Mouse (Mus musculus) MEL (cell line): ENCODE results near the gene Slit1. TPM values are rescaled to one million over a fixed set of nuclear protein-coding genes. Genes with fewer than 3 reads are reported as not detected.

Experiments used
- DNase-seq: peaks from one replicate; pipeline ENCODE4 v3.0.0; 2011; ENCODE audit warnings: low read depth, low spot score
- H3K27ac ChIP-seq: 2 replicates; pipeline ENCODE4 v1.5.1; 2012; ENCODE audit warnings: low read depth, mild to moderate bottlenecking, control low read depth, low read length, moderate library complexity; ENCODE audit not compliant: control insufficient read depth
- H3K27me3 ChIP-seq, 2 experiments: fragments of 150-350 bp in 1 of 2; sonication (generic) in 1 of 2; 2 replicates each; pipeline ENCODE4 v1.6.1; 2012; ENCODE audit warnings: low read length in 2 of 2, mild to moderate bottlenecking in 2 of 2, improper control_type of control experiment in 1 of 2, moderate library complexity in 1 of 2; ENCODE audit not compliant: insufficient read depth in 2 of 2, control insufficient read depth in 1 of 2
- H3K36me3 ChIP-seq, 2 experiments: 2 replicates each; pipeline ENCODE4 v1.6.1; 2012 to 2014; ENCODE audit warnings: low read length in 2 of 2, improper control_type of control experiment in 1 of 2, inconsistent platforms in 1 of 2, mild to moderate bottlenecking in 1 of 2; ENCODE audit not compliant: insufficient read depth in 2 of 2, control insufficient read depth in 1 of 2
- H3K4me1 ChIP-seq, 2 experiments: fragments of 150-350 bp in 1 of 2; sonication (generic) in 1 of 2; 2 replicates each; pipeline ENCODE4 v1.6.1; 2012; ENCODE audit warnings: low read length in 2 of 2, improper control_type of control experiment in 1 of 2, mild to moderate bottlenecking in 1 of 2; ENCODE audit not compliant: insufficient read depth in 2 of 2, control insufficient read depth in 1 of 2
- H3K4me3 ChIP-seq, 2 experiments: fragments of 150-350 bp in 1 of 2; sonication (generic) in 1 of 2; 2 replicates each; pipeline ENCODE4 v1.5.1; 2012; ENCODE audit warnings: low read depth in 2 of 2, low read length in 2 of 2, mild to moderate bottlenecking in 2 of 2, moderate library complexity in 2 of 2, control low read depth in 1 of 2, improper control_type of control experiment in 1 of 2; ENCODE audit not compliant: control insufficient read depth in 1 of 2, insufficient read depth in 1 of 2
- H3K79me2 ChIP-seq: 2 replicates; pipeline ENCODE4 v1.6.1; 2012; ENCODE audit warnings: mild to moderate bottlenecking, low read length, moderate library complexity; ENCODE audit not compliant: control insufficient read depth, poor library complexity, insufficient read depth
- H3K9ac ChIP-seq: 2 replicates; pipeline ENCODE4 v1.6.1; 2012; ENCODE audit warnings: low read depth, mild to moderate bottlenecking, control low read depth, low read length, moderate library complexity; ENCODE audit not compliant: control insufficient read depth, poor library complexity, severe bottlenecking
- H3K9me3 ChIP-seq: fragments of 150-350 bp; sonication (generic); replicated peaks from 2 replicates; pipeline ENCODE4 v1.6.1; 2012; ENCODE audit warnings: mild to moderate bottlenecking, low read length, improper control_type of control experiment, moderate library complexity; ENCODE audit not compliant: insufficient read depth
- CHD1 ChIP-seq: IDR thresholded peaks from 2 replicates; pipeline ENCODE4 v1.6.1; 2012; ENCODE audit warnings: low read depth, mild to moderate bottlenecking, inconsistent platforms, low read length, improper control_type of control experiment
- E2F4 ChIP-seq: IDR thresholded peaks from 2 replicates; pipeline ENCODE4 v1.6.1; 2011; ENCODE audit warnings: low read depth, low read length, improper control_type of control experiment, borderline replicate concordance
- ELF1 ChIP-seq: IDR thresholded peaks from 2 replicates; pipeline ENCODE4 v1.6.1; 2014; ENCODE audit warnings: low read depth, mild to moderate bottlenecking, inconsistent platforms, low read length, improper control_type of control experiment, moderate library complexity
- EP300 ChIP-seq, 2 experiments: IDR thresholded peaks; 2 replicates each; pipeline ENCODE4 v1.6.1; 2011; ENCODE audit warnings: improper control_type of control experiment in 2 of 2, low read length in 2 of 2, low read depth in 1 of 2, mild to moderate bottlenecking in 1 of 2
- GABPA ChIP-seq: IDR thresholded peaks from 2 replicates; pipeline ENCODE4 v1.6.1; 2012; ENCODE audit warnings: low read depth, mild to moderate bottlenecking, inconsistent platforms, low read length, improper control_type of control experiment, moderate library complexity
- GATA1 ChIP-seq: IDR thresholded peaks from 2 replicates; pipeline ENCODE4 v1.6.1; 2011; ENCODE audit warnings: low read depth, low read length, improper control_type of control experiment
- KAT2A ChIP-seq: conservative IDR thresholded peaks from 2 replicates; pipeline ENCODE4 v1.6.1; 2012; ENCODE audit warnings: low read depth, low read length, improper control_type of control experiment, inconsistent platforms
- MAX ChIP-seq: IDR thresholded peaks from 2 replicates; pipeline ENCODE4 v1.6.1; 2011; ENCODE audit warnings: low read length, improper control_type of control experiment
- MAZ ChIP-seq: IDR thresholded peaks from 2 replicates; pipeline ENCODE4 v1.6.1; 2012; ENCODE audit warnings: low read depth, mild to moderate bottlenecking, inconsistent platforms, low read length, improper control_type of control experiment
- MEF2A ChIP-seq: IDR thresholded peaks from 2 replicates; pipeline ENCODE4 v1.6.1; 2014; ENCODE audit warnings: low read depth, mild to moderate bottlenecking, inconsistent platforms, low read length, improper control_type of control experiment; ENCODE audit not compliant: poor library complexity, insufficient replicate concordance, severe bottlenecking; ENCODE audit errors: extremely low read depth
- MYC ChIP-seq: IDR thresholded peaks from 2 replicates; pipeline ENCODE4 v1.6.1; 2011; ENCODE audit warnings: low read depth, mild to moderate bottlenecking, low read length, improper control_type of control experiment, moderate library complexity
- NRF1 ChIP-seq: IDR thresholded peaks from 2 replicates; pipeline ENCODE4 v1.6.1; 2014; ENCODE audit warnings: low read depth, mild to moderate bottlenecking, inconsistent platforms, low read length, improper control_type of control experiment, moderate library complexity; ENCODE audit not compliant: poor library complexity, insufficient read depth, severe bottlenecking
- POLR2A ChIP-seq, 2 experiments: IDR thresholded peaks; 2 replicates each; pipeline ENCODE4 v1.6.1; 2011 to 2012; ENCODE audit warnings: low read length in 2 of 2, mild to moderate bottlenecking in 2 of 2, control low read depth in 1 of 2, improper control_type of control experiment in 1 of 2, low read depth in 1 of 2, moderate library complexity in 1 of 2; ENCODE audit not compliant: control insufficient read depth in 1 of 2, insufficient read depth in 1 of 2, poor library complexity in 1 of 2
- POLR2AphosphoS5 ChIP-seq: IDR thresholded peaks from 2 replicates; pipeline ENCODE4 v1.6.1; 2012; ENCODE audit warnings: low read depth, borderline replicate concordance, mild to moderate bottlenecking, inconsistent platforms, low read length, moderate library complexity, mixed read lengths
- RAD21 ChIP-seq: IDR thresholded peaks from 2 replicates; pipeline ENCODE4 v1.6.1; 2011; ENCODE audit warnings: mild to moderate bottlenecking, low read depth, low read length, improper control_type of control experiment
- SIN3A ChIP-seq: IDR thresholded peaks from 2 replicates; pipeline ENCODE4 v1.6.1; 2012; ENCODE audit warnings: low read length, improper control_type of control experiment, inconsistent platforms
- SMC3 ChIP-seq: IDR thresholded peaks from 2 replicates; pipeline ENCODE4 v1.6.1; 2011; ENCODE audit warnings: low read depth, low read length, improper control_type of control experiment
- TAL1 ChIP-seq: IDR thresholded peaks from 2 replicates; pipeline ENCODE4 v1.6.1; 2012; ENCODE audit warnings: mild to moderate bottlenecking, inconsistent platforms, low read length, moderate library complexity, mixed read lengths
- TBP ChIP-seq: IDR thresholded peaks from 2 replicates; pipeline ENCODE4 v1.8.0; 2011; ENCODE audit warnings: low read depth, low read length, improper control_type of control experiment
- TCF12 ChIP-seq: IDR thresholded peaks from 2 replicates; pipeline ENCODE4 v1.6.1; 2014; ENCODE audit warnings: low read depth, mild to moderate bottlenecking, inconsistent platforms, low read length, improper control_type of control experiment, moderate library complexity
- USF1 ChIP-seq: IDR thresholded peaks from 2 replicates; pipeline ENCODE4 v1.6.1; 2014; ENCODE audit warnings: low read depth, mild to moderate bottlenecking, inconsistent platforms, low read length, improper control_type of control experiment, moderate library complexity
- USF2 ChIP-seq, 2 experiments: IDR thresholded peaks; 2 replicates each; pipeline ENCODE4 v1.6.1; 2011 to 2012; ENCODE audit warnings: improper control_type of control experiment in 2 of 2, low read length in 2 of 2, borderline replicate concordance in 1 of 2, inconsistent platforms in 1 of 2, low read depth in 1 of 2, mild to moderate bottlenecking in 1 of 2; ENCODE audit not compliant: insufficient read depth in 1 of 2
- ZKSCAN1 ChIP-seq: IDR thresholded peaks from 2 replicates; pipeline ENCODE4 v1.6.1; 2012; ENCODE audit warnings: low read depth, mild to moderate bottlenecking, inconsistent platforms, low read length, improper control_type of control experiment, moderate library complexity
- polyA plus RNA-seq, 2 experiments: library from polyadenylated mRNA; stranded (reverse) in 1 of 2; unstranded in 1 of 2; fragments of >175 nt in 1 of 2; fragments of >200 nt in 1 of 2; gene quantifications; 2 replicates each; pipeline versions ENCODE4 v1.2.1 to v1.2.4; 2012; ENCODE audit warnings: low replicate concordance in 2 of 2, low read depth in 1 of 2; ENCODE audit not compliant: insufficient read length in 2 of 2, insufficient read depth in 1 of 2, missing spikeins in 1 of 2
- total RNA-seq: library from RNA; depleted of rRNA; stranded (reverse); fragments of 300-350 nt; gene quantifications from 2 replicates; pipeline ENCODE4 v1.2.3, GENCODE M21; 2012

Slit1 gene
- total and polyA plus RNA-seq, 3 experiments, result 0.04 TPM; not detected in 1

GRCm38 (mm10) chr19:41581706-41582420 lies 161.6 kb downstream of the Slit1 start, which contains the start of gene Gm340:
Gm340 (plus strand) TSS chr19:41582370.
- no peak for DNase-seq
- Histone ChIP-seq H3K27ac (no peak within 1 kb of the TSS), H3K9ac (no peak within 1 kb of the TSS), H3K4me3 (no peak within 1 kb of the TSS), H3K27me3 (no peaks in the 10 kb centered on the region), H3K4me1 (no peaks in the 10 kb centered on the region), H3K9me3 (no peaks in the 10 kb centered on the region), H3K79me2 (no peaks in the 10 kb centered on the region), H3K36me3 (peaks cover 0 to 9% of the 10 kb centered on the region in 2 experiments; a peak in 2 of 4 replicates)
- TF ChIP-seq ZKSCAN1, result no peak
- TF ChIP-seq GABPA, result no peak
- TF ChIP-seq MYC, result no peak
- TF ChIP-seq TCF12, result no peak
- TF ChIP-seq ELF1, result no peak
- no peak for TF ChIP-seq RAD21
- no peak for TF ChIP-seq SIN3A
- TF ChIP-seq NRF1, result no peak
- TF ChIP-seq MEF2A, result no peak
- TF ChIP-seq USF1, result no peak
- TF ChIP-seq GATA1, result no peak
- no peak for TF ChIP-seq TAL1
- no peak for TF ChIP-seq MAZ
- TF ChIP-seq KAT2A, result no peak

GRCm38 (mm10) chr19:41579311-41579920 lies 164.0 kb downstream of the Slit1 start:
- Histone ChIP-seq H3K27ac (no peak overlapping the region), H3K36me3 (peaks cover 0 to 11% of the 10 kb centered on the region in 2 experiments; a peak in 2 of 4 replicates), H3K9ac (no peak overlapping the region)
- DNase-seq, result no peak
- no peak for TF ChIP-seq E2F4
- TF ChIP-seq USF2 (IDR thresholded peaks at IDR 0.05; ENCODE audit: borderline replicate concordance in 1 of 2, insufficient read depth in 1 of 2, low read depth in 1 of 2, low read length in 2 of 2), result no peak
- no peak for TF ChIP-seq SMC3
- TF ChIP-seq POLR2A (IDR thresholded peaks at IDR 0.05; ENCODE audit: control insufficient read depth in 1 of 2, insufficient read depth in 1 of 2, low read depth in 1 of 2, low read length in 2 of 2, poor library complexity in 1 of 2), result no peak
- no peak for TF ChIP-seq TAL1
- TF ChIP-seq MAX, result no peak
- TF ChIP-seq EP300 (IDR thresholded peaks at IDR 0.05; ENCODE audit: low read depth in 1 of 2, low read length in 2 of 2), result no peak
- no peak for TF ChIP-seq POLR2AphosphoS5
- TF ChIP-seq NRF1, result no peak
- no peak for TF ChIP-seq TBP
- no peak for TF ChIP-seq RAD21
- TF ChIP-seq CHD1, result no peak
- no peak for TF ChIP-seq KAT2A
- TF ChIP-seq GABPA, result no peak
- no peak for TF ChIP-seq SIN3A
- TF ChIP-seq, all 39 proteins: peak for 0
- Histone ChIP-seq H3K27me3 (no peaks in the 10 kb centered on the region), H3K9me3 (no peaks in the 10 kb centered on the region), H3K4me3 (no peak overlapping the region), H3K79me2 (no peaks in the 10 kb centered on the region), H3K4me1 (no peaks in the 10 kb centered on the region)
